Mouse (Mus musculus): Measurements from ENCODE around the gene Sirpa.

Sirpa gene

DNA sequence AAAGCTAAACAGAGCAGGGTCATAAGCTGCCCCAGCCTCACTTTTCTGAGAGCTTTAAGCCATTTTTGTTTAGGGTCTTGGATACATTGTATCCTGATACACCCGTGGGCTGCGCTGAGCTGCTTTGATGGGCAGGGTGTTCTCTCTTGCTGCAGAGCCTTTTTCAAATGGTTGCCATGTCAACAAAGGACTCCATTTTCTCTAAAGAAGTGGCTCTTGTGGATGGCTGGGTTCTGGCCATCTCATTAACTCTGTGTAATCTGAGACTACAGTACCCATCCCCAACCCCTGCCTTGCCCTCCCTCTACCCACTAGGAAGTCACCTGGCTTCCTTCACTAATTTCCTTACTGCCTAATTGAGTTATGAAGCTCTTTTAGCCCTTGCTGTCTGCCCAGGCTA is 85.0 kb downstream of the Sirpa start:
- in situ Hi-C loops (cut with MboI; ENCODE audit: low pct_unique_long_range_greater_than_20kb in 1 of 2, low sequenced_read_pairs in 2 of 2, unreplicated experiment in 1 of 2) = loop anchor here (10.0 kb wide), 1 partner anchor 197 kb away; no protein-coding TSS in a partner anchor

DNA sequence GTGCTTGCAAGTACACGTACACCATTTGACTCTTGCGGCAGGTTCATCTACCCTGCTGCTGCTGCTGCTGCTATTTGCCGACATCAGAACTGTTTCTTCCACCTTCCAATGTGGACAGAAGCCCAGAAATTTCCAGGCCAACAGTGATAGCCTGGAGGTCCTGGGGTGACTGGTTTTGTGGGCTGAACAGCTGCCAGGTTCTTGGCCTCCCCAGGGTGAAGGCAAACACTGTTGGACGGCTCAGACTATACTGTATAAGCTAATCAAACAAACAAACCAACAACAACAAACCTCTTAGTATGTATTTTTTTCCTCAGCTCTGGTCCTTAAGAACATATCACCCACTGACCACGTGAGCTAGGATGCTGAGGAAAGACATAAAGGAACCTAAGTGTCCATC is 86.4 kb downstream of the Sirpa start:
- in situ Hi-C loops (cut with MboI; ENCODE audit: low pct_unique_long_range_greater_than_20kb in 1 of 2, low sequenced_read_pairs in 2 of 2, unreplicated experiment in 1 of 2) = loop anchor here (10.0 kb wide), 1 partner anchor 196 kb away; no protein-coding TSS in a partner anchor

DNA sequence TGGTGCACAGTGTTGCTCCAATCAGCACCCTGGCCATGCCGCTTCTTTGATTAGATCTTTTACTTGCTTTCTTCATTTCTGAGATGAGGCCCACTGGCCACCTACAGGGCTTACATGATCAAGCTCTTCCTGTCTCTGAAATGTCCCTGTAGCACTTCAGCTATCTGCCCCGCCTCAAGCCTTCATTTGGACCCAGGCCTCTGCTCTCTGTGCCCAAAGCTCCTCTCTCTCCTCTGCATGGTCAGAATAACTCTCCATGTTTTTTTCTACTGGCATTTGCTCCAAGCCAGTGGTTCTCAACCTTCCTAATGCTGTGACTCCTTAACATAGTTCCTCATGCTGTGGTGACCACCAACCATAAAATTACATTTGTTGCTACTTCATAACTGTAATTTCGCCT is 87.6 kb downstream of the Sirpa start:
- in situ Hi-C loops (cut with MboI; ENCODE audit: low pct_unique_long_range_greater_than_20kb in 1 of 2, low sequenced_read_pairs in 2 of 2, unreplicated experiment in 1 of 2) = no loop called here

Measured in mouse embryonic stem cell (cell line).